Mouse (Mus musculus) kidney, adult 2 months (tissue): ENCODE measurements at regions not wholly inside any gene's neighbourhood (a gene's known extent, or its start where the extent isn't known, plus 50 kb on each side); places are given as distances from the start of the nearest gene placed in this dataset.

Experiments used
- DNase-seq: peaks from one replicate; pipeline ENCODE4 v3.0.0; 2021
- H3K27ac ChIP-seq: fragments of 200-500 bp; 2 replicates; pipeline ENCODE4 v1.5.1; 2012; ENCODE audit warnings: low read depth, low read length, control low read depth, inconsistent platforms; ENCODE audit not compliant: insufficient read depth
- H3K27me3 ChIP-seq: fragments of 200-500 bp; replicated peaks from 2 replicates; pipeline ENCODE4 v1.6.1; 2012; ENCODE audit warnings: mild to moderate bottlenecking, moderate library complexity, low read length, inconsistent platforms; ENCODE audit not compliant: control insufficient read depth, insufficient read depth
- H3K36me3 ChIP-seq: fragments of 200-500 bp; 2 replicates; pipeline ENCODE4 v1.6.1; 2012; ENCODE audit warnings: mild to moderate bottlenecking, moderate library complexity, low read length, inconsistent platforms; ENCODE audit not compliant: control insufficient read depth, insufficient read depth
- H3K4me1 ChIP-seq: fragments of 200-500 bp; 2 replicates; pipeline ENCODE4 v1.6.1; 2011; ENCODE audit warnings: low read length; ENCODE audit not compliant: control insufficient read depth, insufficient read depth
- H3K4me3 ChIP-seq: fragments of 200-500 bp; 2 replicates; pipeline ENCODE4 v1.5.1; 2011; ENCODE audit warnings: mild to moderate bottlenecking, low read depth, low read length, control low read depth; ENCODE audit not compliant: insufficient read depth
- CTCF ChIP-seq: fragments of 200-500 bp; conservative IDR thresholded peaks from 2 replicates; pipeline ENCODE4 v1.5.1; 2011; ENCODE audit warnings: low read depth, mild to moderate bottlenecking, control low read depth, low read length, moderate library complexity, mixed read lengths; ENCODE audit not compliant: insufficient read depth, insufficient read length
- POLR2A ChIP-seq: fragments of 200-500 bp; IDR thresholded peaks from one replicate; pipeline ENCODE4 v1.6.1; 2011; ENCODE audit warnings: low read depth, low read length, control low read depth
- WGBS: fragments of 180-500 bp; shearing (Covaris S2); methylation state at CpG from one replicate; pipeline ENCODE4 v1.1.7; 2018; 5-methylcytosine and 5-hydroxymethylcytosine counted together

- WGBS: 87% methylated on average over 1 of the region's 1 CpGs
Measured at GRCm38 (mm10) chr1:121074569-121074968, 257.8 kb downstream of the Insig2 start.

DNA sequence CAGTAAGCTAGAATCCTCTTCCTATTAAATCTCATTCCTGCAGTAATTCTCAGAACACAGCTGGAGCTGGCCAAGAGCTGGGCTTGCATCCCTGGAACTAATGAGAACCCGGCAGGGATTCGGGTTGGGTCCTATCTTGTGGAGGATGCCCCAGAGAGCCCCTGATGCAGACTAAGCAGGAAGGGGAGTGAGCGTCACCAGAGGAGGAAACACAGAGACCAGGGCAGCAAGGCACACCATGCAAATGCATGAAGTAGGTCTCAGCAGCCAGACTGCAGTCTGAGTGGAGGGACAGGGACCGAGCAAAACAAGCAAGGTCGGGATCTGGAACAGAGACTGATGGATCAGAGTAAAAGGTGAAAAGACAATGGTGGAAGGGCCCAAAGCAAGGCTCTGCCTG is 249.6 kb downstream of the Insig2 start:
- H3K27me3 ChIP-seq: no peaks in the 10 kb centered on the region
- 54% methylated on average over 5 of the region's 5 CpGs for WGBS
- no peaks in the 10 kb centered on the region for H3K36me3 ChIP-seq
- no peaks in the 10 kb centered on the region for H3K4me1 ChIP-seq
- H3K4me3 ChIP-seq: no peak overlapping the region
- no peak for DNase-seq
- TF ChIP-seq CTCF (no peak), POLR2A (no peak)
- H3K27ac ChIP-seq: no peak overlapping the region

More at GRCm38 (mm10) chr1:121074569-121074968, 257.8 kb downstream of the Insig2 start:
- Histone ChIP-seq H3K27me3 (no peaks in the 10 kb centered on the region), H3K4me3 (no peak overlapping the region), H3K36me3 (no peaks in the 10 kb centered on the region), H3K4me1 (no peaks in the 10 kb centered on the region), H3K27ac (no peak overlapping the region)
- TF ChIP-seq CTCF (no peak), POLR2A (no peak)
- no peak for DNase-seq

DNA sequence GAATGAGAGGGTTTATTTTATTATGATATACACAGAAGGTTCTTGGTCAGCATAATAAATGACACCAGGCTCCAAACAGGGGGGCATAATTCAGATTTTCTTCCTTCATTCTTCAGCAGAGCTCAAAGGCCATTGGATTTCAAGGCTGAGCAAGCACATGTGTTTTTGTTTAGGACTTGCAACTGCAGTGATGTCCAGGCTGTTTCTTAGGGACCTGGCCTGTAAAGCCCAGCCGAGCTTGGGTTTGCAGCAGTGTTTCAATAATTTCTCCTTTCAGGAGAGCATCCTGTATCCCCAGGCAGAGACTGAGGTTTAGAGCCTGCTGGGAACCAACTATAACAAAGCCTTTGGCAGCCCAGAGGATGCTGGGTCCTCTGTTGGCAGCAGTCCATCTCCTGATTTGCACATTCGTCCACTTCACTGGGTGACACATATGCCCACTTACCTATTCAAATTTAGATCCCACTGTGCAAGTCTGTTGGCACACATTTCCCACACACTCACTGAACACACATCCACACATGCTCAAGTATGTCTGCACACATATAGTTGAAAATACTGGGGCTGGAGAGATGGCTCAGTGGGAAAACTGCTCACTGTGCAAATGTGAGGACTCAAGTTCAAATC is 247.2 kb downstream of the Insig2 start:
- 35% methylated on average over 2 of the region's 2 CpGs for WGBS
- H3K27ac ChIP-seq: no peak overlapping the region
- H3K36me3 ChIP-seq: no peaks in the 10 kb centered on the region
- peak; percentile 5 for DNase-seq
- TF ChIP-seq POLR2A: no peak
- no peak for TF ChIP-seq CTCF
- H3K4me1 ChIP-seq: no peaks in the 10 kb centered on the region
- no peaks in the 10 kb centered on the region for H3K27me3 ChIP-seq
- H3K4me3 ChIP-seq: no peak overlapping the region

GRCm38 (mm10) chr1:121087124-121087887 is 245.1 kb downstream of the Insig2 start:
- TF ChIP-seq CTCF (no peak), POLR2A (no peak)

DNA sequence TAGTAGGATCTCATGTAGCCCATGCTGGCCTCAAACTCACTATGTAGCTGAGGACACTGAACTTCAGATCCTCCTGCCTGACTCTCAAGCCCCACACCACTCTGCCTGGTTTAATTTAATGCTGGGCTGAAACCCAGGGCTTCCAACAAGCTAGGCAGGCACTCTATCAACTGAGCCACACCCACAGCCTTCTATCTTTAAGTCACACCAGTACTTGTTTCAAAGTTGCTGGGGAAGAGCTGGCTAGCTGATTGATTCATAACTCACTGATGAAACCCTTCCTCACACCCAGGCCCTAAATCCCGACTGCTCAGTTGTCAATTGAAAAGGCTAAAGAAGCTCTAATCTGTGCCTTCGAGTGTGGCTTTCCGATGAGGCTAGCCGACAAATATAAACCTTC is 241.8 kb downstream of the Insig2 start:
- no peaks in the 10 kb centered on the region for H3K4me1 ChIP-seq
- H3K36me3 ChIP-seq: no peaks in the 10 kb centered on the region
- WGBS: 82% methylated on average over 4 of the region's 4 CpGs
- H3K27me3 ChIP-seq: no peaks in the 10 kb centered on the region
- DNase-seq: no peak
- no peak overlapping the region for H3K4me3 ChIP-seq
- TF ChIP-seq POLR2A (no peak), CTCF (no peak)
- H3K27ac ChIP-seq: no peak overlapping the region

More at GRCm38 (mm10) chr1:121087124-121087887, 245.1 kb downstream of the Insig2 start:
- Histone ChIP-seq H3K27me3 (no peaks in the 10 kb centered on the region), H3K4me1 (no peaks in the 10 kb centered on the region), H3K27ac (no peak overlapping the region), H3K36me3 (no peaks in the 10 kb centered on the region), H3K4me3 (no peak overlapping the region)
- DNase-seq: peak; percentile 31
- 27% methylated on average over 7 of the region's 7 CpGs for WGBS

DNA sequence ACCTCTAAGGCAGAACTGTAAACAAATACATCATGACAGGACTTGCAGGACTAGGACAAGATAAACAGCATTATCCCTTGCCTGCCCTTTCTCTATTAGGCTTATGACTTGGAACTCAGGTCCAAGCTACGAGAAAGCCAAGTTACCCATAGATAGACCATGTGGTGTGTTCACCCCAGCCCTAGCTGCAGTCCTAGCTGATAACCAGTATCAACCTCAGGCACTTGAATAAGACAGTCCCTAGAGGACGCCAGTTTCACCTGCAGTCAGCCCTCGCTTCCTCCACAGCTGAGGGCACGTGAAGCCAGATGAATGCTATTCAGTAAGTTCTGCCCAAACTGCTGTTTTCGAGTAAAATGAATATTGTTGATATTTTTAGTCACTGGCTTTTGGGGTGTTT is 239.5 kb downstream of the Insig2 start:
- H3K27me3 ChIP-seq: no peaks in the 10 kb centered on the region
- no peak overlapping the region for H3K4me3 ChIP-seq
- H3K27ac ChIP-seq: no peak overlapping the region
- H3K36me3 ChIP-seq: no peaks in the 10 kb centered on the region
- 74% methylated on average over 5 of the region's 5 CpGs for WGBS
- DNase-seq: no peak
- no peaks in the 10 kb centered on the region for H3K4me1 ChIP-seq
- TF ChIP-seq POLR2A: no peak
- no peak for TF ChIP-seq CTCF
